In genomic region chr11:34077870-34078269, GRCm38 (mm10) we compare ENCODE assay signal across 32 mouse cellular contexts. TPM values are rescaled to one million over a fixed set of nuclear protein-coding genes. Genes with fewer than 3 reads are reported as not detected.
DNase-seq lines count a peak whose midpoint lies in the region; ATAC-seq and TF ChIP-seq lines count a peak whose summit lies in the region.
"Had no signal": no experiment of that assay in that cellular context is flagged by ENCODE, and none has a peak within 500 bp of the region (broad histone marks: within the 10 kb centered on the region; RNA-seq: fewer than 3 reads in every experiment).

No protein-coding gene starts in this region.

- DNase-seq in CH12.LX (ENCODE audit: extremely low read depth), result peak; percentile 41
- peak; percentile 18 for DNase-seq in brain, embryonic 14.5 days (ENCODE audit: low read depth)
- DNase-seq in thymus, postnatal 0 days (ENCODE audit: low spot score), result peak; percentile 91
- peak; percentile 66 for DNase-seq in thymus, postnatal 25 days
- DNase-seq in B cell, adult 2 months, result no peak
- DNase-seq in layer of hippocampus, adult 9-10 months (ENCODE audit: low spot score), result no peak
- DNase-seq: adrenal gland, postnatal 10 days; adrenal gland, postnatal 36 days; cerebellum, adult 18-20 months; cerebellum, adult 9-10 months; cerebellum, postnatal 14 days; gastrocnemius, postnatal 10 days; gastrocnemius, postnatal 36 days; heart, adult 2 months had no signal

- no peak for TF ChIP-seq POLR2A in CH12.LX (IDR thresholded peaks at IDR 0.05; ENCODE audit: low read depth, low read length)
- no peak for TF ChIP-seq POLR2A in brain, embryonic 14.5 days (IDR thresholded peaks at IDR 0.05; ENCODE audit: borderline replicate concordance, extremely low read depth, insufficient read depth, insufficient read length, poor library complexity, severe bottlenecking)

- no peak for TF ChIP-seq RAD21 in CH12.LX (IDR thresholded peaks at IDR 0.05; ENCODE audit: low read depth, low read length)

- no peak overlapping the region for H3K4me2 ChIP-seq in CH12.LX (ENCODE audit: insufficient read depth, low read depth, poor library complexity, severe bottlenecking)
- H3K4me2 ChIP-seq in intestine, postnatal 0 days (replicated peaks; ENCODE audit: low read depth), result no peak overlapping the region
- H3K4me2 ChIP-seq: embryonic facial prominence, embryonic 12.5 days; forebrain, embryonic 13.5 days; heart, embryonic 13.5 days; hindbrain, embryonic 13.5 days had no signal

- no peak overlapping the region for H3K9ac ChIP-seq in CH12.LX (ENCODE audit: insufficient read depth, low read depth)
- H3K9ac ChIP-seq in intestine, postnatal 0 days (ENCODE audit: low read depth, low read length), result no peak overlapping the region
- H3K9ac ChIP-seq: embryonic facial prominence, embryonic 12.5 days; forebrain, embryonic 13.5 days; heart, embryonic 13.5 days; hindbrain, embryonic 13.5 days had no signal

- no peak for TF ChIP-seq CTCF in CH12.LX (conservative IDR thresholded peaks at IDR 0.05 in 1 of 2, IDR thresholded peaks at IDR 0.05 in 1 of 2; ENCODE audit: low read depth in 2 of 2, low read length in 2 of 2)
- no peak for TF ChIP-seq CTCF in brain, embryonic 14.5 days (IDR thresholded peaks at IDR 0.05; ENCODE audit: borderline replicate concordance, extremely low read depth, insufficient read depth, insufficient read length)
- no peak for TF ChIP-seq CTCF in intestine, postnatal 0 days (IDR thresholded peaks at IDR 0.05; ENCODE audit: low read depth)

- no peaks in the 10 kb centered on the region for H3K9me3 ChIP-seq in CH12.LX (replicated peaks; ENCODE audit: low read length)
- no peaks in the 10 kb centered on the region for H3K9me3 ChIP-seq in intestine, postnatal 0 days (ENCODE audit: control insufficient read depth)
- H3K9me3 ChIP-seq: embryonic facial prominence, embryonic 12.5 days; forebrain, embryonic 13.5 days; heart, embryonic 10.5 days; heart, embryonic 13.5 days; hindbrain, embryonic 10.5 days; hindbrain, embryonic 13.5 days had no signal

- H3K4me1 ChIP-seq in CH12.LX (ENCODE audit: control insufficient read depth in 1 of 2, insufficient read depth in 2 of 2), result peaks cover 2 to 50% of the 10 kb centered on the region in 2 experiments; a peak in 3 of 4 replicates
- no peaks in the 10 kb centered on the region for H3K4me1 ChIP-seq in intestine, postnatal 0 days (replicated peaks; ENCODE audit: control insufficient read depth, insufficient read depth, low read length)
- H3K4me1 ChIP-seq: heart, embryonic 10.5 days had no signal

- TF ChIP-seq EP300 in CH12.LX (IDR thresholded peaks at IDR 0.05; ENCODE audit: low read length), result no peak

- no peaks in the 10 kb centered on the region for H3K27me3 ChIP-seq in CH12.LX (replicated peaks)
- no peaks in the 10 kb centered on the region for H3K27me3 ChIP-seq in intestine, postnatal 0 days (replicated peaks; ENCODE audit: control insufficient read depth, insufficient read depth, low read length)
- H3K27me3 ChIP-seq: embryonic facial prominence, embryonic 12.5 days had no signal

- in situ Hi-C loops in CH12.LX (cut with MboI; ENCODE audit: low pct_ligation_motif_present, low pct_unique_long_range_greater_than_20kb, low sequenced_read_pairs), result loop anchor here (10.0 to 25.0 kb wide), 2 partner anchors 73 to 341 kb away; no protein-coding TSS in a partner anchor

- no peaks in the 10 kb centered on the region for H3K79me2 ChIP-seq in CH12.LX (replicated peaks; ENCODE audit: control insufficient read depth, extremely low read depth, insufficient read depth, poor library complexity, severe bottlenecking)

- H3K27ac ChIP-seq in CH12.LX (ENCODE audit: insufficient read depth, low read depth), result no peak overlapping the region
- H3K27ac ChIP-seq in intestine, postnatal 0 days (ENCODE audit: low read depth, low read length), result no peak overlapping the region
- H3K27ac ChIP-seq: embryonic facial prominence, embryonic 12.5 days; forebrain, embryonic 13.5 days; heart, adult 2 months; heart, embryonic 10.5 days; heart, embryonic 13.5 days; hindbrain, embryonic 10.5 days; hindbrain, embryonic 13.5 days had no signal

- H3K4me3 ChIP-seq in CH12.LX (replicated peaks in 1 of 3; ENCODE audit: low read depth in 2 of 3, low read length in 2 of 3, poor library complexity in 1 of 3), result no peak overlapping the region
- H3K4me3 ChIP-seq in intestine, postnatal 0 days (ENCODE audit: low read depth, low read length), result no peak overlapping the region
- H3K4me3 ChIP-seq: embryonic facial prominence, embryonic 12.5 days; erythroblast, embryonic 14.5 days; forebrain, embryonic 13.5 days; heart, adult 2 months; heart, embryonic 10.5 days; heart, embryonic 13.5 days; hindbrain, embryonic 10.5 days; hindbrain, embryonic 13.5 days had no signal

- dilution Hi-C loops in CH12.LX (cut with MboI; ENCODE audit: extremely low pct_ligation_motif_present, extremely low pct_unique_long_range_greater_than_20kb, low sequenced_read_pairs), result no loop called here

- H3K36me3 ChIP-seq in CH12.LX (replicated peaks in 1 of 2; ENCODE audit: control insufficient read depth in 1 of 2, insufficient read depth in 1 of 2, low read length in 1 of 2), result peaks cover 65 to 84% of the 10 kb centered on the region in 2 experiments
- no peaks in the 10 kb centered on the region for H3K36me3 ChIP-seq in intestine, postnatal 0 days (ENCODE audit: control insufficient read depth, insufficient read depth)
- H3K36me3 ChIP-seq: embryonic facial prominence, embryonic 12.5 days; heart, embryonic 10.5 days; heart, embryonic 13.5 days; hindbrain, embryonic 10.5 days; hindbrain, embryonic 13.5 days had no signal

- WGBS in intestine, postnatal 0 days, result 73% methylated on average over 2 of the region's 2 CpGs

- ATAC-seq in megakaryocyte progenitor cell, adult 5-6 weeks (replicated peaks; ENCODE audit: poor library complexity), result no peak
- ATAC-seq in intestine, postnatal 0 days, result no peak
- ATAC-seq: forebrain, embryonic 13.5 days; forebrain, embryonic 16.5 days; hindbrain, embryonic 16.5 days; Patski had no signal

TF ChIP-seq in CH12.LX, 34 proteins besides CTCF, POLR2A, EP300 and RAD21:
- no peak for TF ChIP-seq MAZ (IDR thresholded peaks at IDR 0.05; ENCODE audit: low read depth, low read length)
- TF ChIP-seq TBP (conservative IDR thresholded peaks at IDR 0.05; ENCODE audit: low read depth, low read length), result no peak
- TF ChIP-seq MAX (IDR thresholded peaks at IDR 0.05; ENCODE audit: low read length), result 0 out of 2 replicates have a peak, but pooled peaks have one; percentile 15
- 0 out of 2 replicates have a peak, but pooled peaks have one; percentile 3 for TF ChIP-seq ETS1 (conservative IDR thresholded peaks at IDR 0.05; ENCODE audit: low read depth, low read length)

RNA-seq across cellular contexts. Expression of gene 4930469K13Rik, which starts 20.5 kb away (rescaled TPM):
- total RNA-seq in CH12.LX (2012; rRNA removed) (not detected in 2 replicates), CH12.LX (2014; rRNA removed) (0.42 TPM in 1 of 2 replicates, not detected in the other)
- not detected in 2 replicates for polyA plus RNA-seq in CH12.LX (2012; ENCODE audit: insufficient read length, low read depth)
- 0.26 TPM in 1 of 2 replicates, not detected in the other for polyA plus RNA-seq in brain, embryonic 14.5 days (2012; rRNA removed)
- 0.35 and 1.0 TPM in 2 replicates for polyA plus RNA-seq in thymus, postnatal 0 days (2015; fragmentation: Nextera tagmentation; extraction: Ambion mirVana)
- not detected in 2 replicates for total RNA-seq in megakaryocyte progenitor cell, adult 5-6 weeks (2015)
- not detected in 2 replicates for total RNA-seq in megakaryocyte progenitor cell, adult 5-6 weeks (2017)
- polyA plus RNA-seq in intestine, postnatal 0 days (2015; fragmentation: Nextera tagmentation; extraction: Ambion mirVana), result not detected in 2 replicates
- total RNA-seq: adrenal gland, adult 18-20 months; adrenal gland, postnatal 10 days; adrenal gland, postnatal 36 days; G1E; gastrocnemius, adult 18-20 months; gastrocnemius, postnatal 10 days; gastrocnemius, postnatal 36 days; granulocyte monocyte progenitor cell, adult 5-6 weeks; heart, adult 2 months; heart, postnatal 25 days had no signal
- polyA plus RNA-seq: embryonic facial prominence, embryonic 12.5 days; erythroblast, embryonic 14.5 days; forebrain, embryonic 13.5 days; forebrain, embryonic 16.5 days; G1E; heart, adult 2 months; heart, embryonic 10.5 days; heart, embryonic 13.5 days; heart, embryonic 16.5 days; hindbrain, embryonic 10.5 days; Patski had no signal

RNA-seq across cellular contexts. Expression of gene Lcp2, which starts 31.1 kb away (rescaled TPM):
- total RNA-seq in CH12.LX (2012; rRNA removed) (18.3 and 19.4 TPM in 2 replicates), CH12.LX (2014; rRNA removed) (5.9 and 24.0 TPM in 2 replicates)
- 18.7 and 20.1 TPM in 2 replicates for polyA plus RNA-seq in CH12.LX (2012; ENCODE audit: insufficient read length, low read depth)
- polyA plus RNA-seq in brain, embryonic 14.5 days (2012; rRNA removed), result 1.5 and 2.1 TPM in 2 replicates
- polyA plus RNA-seq in thymus, postnatal 0 days (2015; fragmentation: Nextera tagmentation; extraction: Ambion mirVana), result 134 and 135 TPM in 2 replicates
- total RNA-seq in megakaryocyte progenitor cell, adult 5-6 weeks (2015), result 67.6 and 73.6 TPM in 2 replicates
- total RNA-seq in megakaryocyte progenitor cell, adult 5-6 weeks (2017), result 26.1 and 29.5 TPM in 2 replicates
- 2.0 and 3.1 TPM in 2 replicates for polyA plus RNA-seq in intestine, postnatal 0 days (2015; fragmentation: Nextera tagmentation; extraction: Ambion mirVana)
- polyA plus RNA-seq: Patski had no signal

Comparison
In these comparisons a context has a peak if more than half of its experiments do, and no peak if none do; other contexts are left out.
1. DNase-seq: peak in CH12.LX (single experiment), brain, embryonic 14.5 days (single experiment), thymus, postnatal 0 days (single experiment) and thymus, postnatal 25 days (single experiment); none in B cell, adult 2 months (0 of 2) and layer of hippocampus, adult 9-10 months (single experiment).